25 mouse cellular contexts compared by ENCODE assay signal in the genomic region with DNA sequence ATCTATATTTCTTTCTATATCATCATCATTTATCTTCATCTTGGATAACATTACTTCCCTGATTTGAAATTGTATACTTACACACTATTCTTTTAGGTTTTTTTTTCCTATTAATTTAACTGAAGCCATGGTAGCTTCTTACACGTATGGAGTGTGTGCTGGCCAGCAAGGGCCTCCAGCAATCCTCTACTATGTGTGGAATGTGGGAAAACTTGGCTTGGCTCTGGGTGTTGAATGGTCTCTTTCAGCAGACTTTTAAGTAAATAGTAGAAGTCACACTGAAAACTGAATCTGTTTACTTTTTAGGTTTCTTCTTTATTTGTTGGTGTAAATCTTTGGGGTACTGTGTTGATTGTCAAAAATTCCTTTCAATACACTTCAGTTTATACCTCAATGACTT.
A peak's percentile ranks its signal among the peaks of the same experiment; 100 is the strongest.
DNase-seq lines count a peak whose midpoint lies in the region; ATAC-seq lines count a peak whose summit lies in the region.
"Had no signal": no experiment of that assay in that cellular context is flagged by ENCODE, and none has a peak within 500 bp of the region (broad histone marks: within the 10 kb centered on the region; RNA-seq: fewer than 3 reads in every experiment).

No protein-coding gene starts in this region.

- no peak overlapping the region for H3K9ac ChIP-seq in lung, embryonic 16.5 days (ENCODE audit: low read length)
- H3K9ac ChIP-seq: embryonic facial prominence, embryonic 13.5 days; forebrain, embryonic 13.5 days; hindbrain, embryonic 12.5 days; hindbrain, embryonic 15.5 days had no signal

- H3K9me3 ChIP-seq in lung, embryonic 16.5 days (ENCODE audit: control insufficient read depth, low read length), result no peaks in the 10 kb centered on the region
- H3K9me3 ChIP-seq: embryonic facial prominence, embryonic 13.5 days; forebrain, embryonic 10.5 days; forebrain, embryonic 13.5 days; hindbrain, embryonic 12.5 days; hindbrain, embryonic 15.5 days had no signal

- H3K27ac ChIP-seq in lung, embryonic 16.5 days (ENCODE audit: low read length), result no peak overlapping the region
- H3K27ac ChIP-seq: embryonic facial prominence, embryonic 13.5 days; forebrain, embryonic 10.5 days; forebrain, embryonic 13.5 days; gastrocnemius, adult 2 months; hindbrain, embryonic 12.5 days; hindbrain, embryonic 15.5 days had no signal

- no peak overlapping the region for H3K4me3 ChIP-seq in lung, embryonic 16.5 days (ENCODE audit: low read length)
- H3K4me3 ChIP-seq: embryonic facial prominence, embryonic 13.5 days; forebrain, embryonic 10.5 days; forebrain, embryonic 13.5 days; gastrocnemius, adult 2 months; hindbrain, embryonic 12.5 days; hindbrain, embryonic 15.5 days had no signal

- H3K36me3 ChIP-seq in lung, embryonic 16.5 days (ENCODE audit: control insufficient read depth, insufficient read depth, low read length), result no peaks in the 10 kb centered on the region
- H3K36me3 ChIP-seq: embryonic facial prominence, embryonic 13.5 days; forebrain, embryonic 10.5 days; hindbrain, embryonic 12.5 days; hindbrain, embryonic 15.5 days had no signal

- peak; percentile 5 for DNase-seq in kidney, postnatal 10 days
- no peak for DNase-seq in kidney, adult 18-20 months
- no peak for DNase-seq in lung, postnatal 4 days
- DNase-seq in 3T3-L1 (ENCODE audit: low read depth, low spot score), result peak; percentile 8
- peak; percentile 49 for DNase-seq in Muller cell, postnatal 12 days (ENCODE audit: inconsistent ontology term)
- DNase-seq in T-cell, adult 2 months (ENCODE audit: low spot score), result no peak
- no peak for DNase-seq in left cerebral cortex, postnatal 36 days (ENCODE audit: low spot score in 2 of 2)
- DNase-seq: adrenal gland, adult 2 months; adrenal gland, postnatal 14 days; cerebellum, adult 11 months; cerebellum, adult 2 months; cerebellum, adult 9-11 months; cerebellum, postnatal 25 days; gastrocnemius, adult 2 months; gastrocnemius, postnatal 14 days; heart, adult 11 months had no signal

- H3K4me2 ChIP-seq in lung, embryonic 16.5 days (ENCODE audit: low read depth, low read length), result no peak overlapping the region
- H3K4me2 ChIP-seq: embryonic facial prominence, embryonic 13.5 days; forebrain, embryonic 13.5 days; heart, embryonic 11.5 days; hindbrain, embryonic 12.5 days; hindbrain, embryonic 15.5 days had no signal

- ATAC-seq in lung, embryonic 16.5 days (ENCODE audit: low read depth), result peak; percentile 83
- ATAC-seq: forebrain, embryonic 13.5 days; forebrain, embryonic 16.5 days; Patski had no signal

- 0 out of 2 replicates have a peak, but pooled peaks cover 2% of the 10 kb centered on the region for H3K4me1 ChIP-seq in lung, embryonic 16.5 days (replicated peaks; ENCODE audit: control insufficient read depth, insufficient read depth, low read length)
- H3K4me1 ChIP-seq: embryonic facial prominence, embryonic 13.5 days; forebrain, embryonic 10.5 days; forebrain, embryonic 13.5 days; hindbrain, embryonic 12.5 days; hindbrain, embryonic 15.5 days had no signal

- intact Hi-C loops in left cerebral cortex, postnatal 36 days (cut with DNase I), result no loop called here

- 13% methylated on average over 1 of the region's 1 CpGs for WGBS in lung, embryonic 16.5 days

- H3K27me3 ChIP-seq in lung, embryonic 16.5 days (ENCODE audit: control insufficient read depth, insufficient read depth, low read depth, low read length), result no peaks in the 10 kb centered on the region
- H3K27me3 ChIP-seq: embryonic facial prominence, embryonic 13.5 days; forebrain, embryonic 13.5 days; hindbrain, embryonic 12.5 days; hindbrain, embryonic 15.5 days; Patski had no signal

Comparison
In these comparisons a context has a peak if more than half of its experiments do, and no peak if none do; other contexts are left out.
1. DNase-seq: peak in kidney, postnatal 10 days (single experiment), 3T3-L1 (single experiment) and Muller cell, postnatal 12 days (single experiment); none in kidney, adult 18-20 months (single experiment), lung, postnatal 4 days (0 of 2), T-cell, adult 2 months (single experiment) and left cerebral cortex, postnatal 36 days (0 of 2).